Mouse (Mus musculus) regulatory T cell (primary cell): ENCODE data around the gene Cyp1a1.
"Not testable (repeated sequence)": the region's sequence is repeated elsewhere in the genome, so short reads cannot be mapped to it uniquely, and the experiment has no call there.

Experiments
- in situ Hi-C: fragments of 300-600 bp; cut with MboI, MseI; formaldehyde crosslinking; loops from one replicate; pipeline ENCODE4 v1.15.1; 2025; ENCODE audit warnings: high pct_unique_total_duplicates

Gene Cyp1a1

DNA sequence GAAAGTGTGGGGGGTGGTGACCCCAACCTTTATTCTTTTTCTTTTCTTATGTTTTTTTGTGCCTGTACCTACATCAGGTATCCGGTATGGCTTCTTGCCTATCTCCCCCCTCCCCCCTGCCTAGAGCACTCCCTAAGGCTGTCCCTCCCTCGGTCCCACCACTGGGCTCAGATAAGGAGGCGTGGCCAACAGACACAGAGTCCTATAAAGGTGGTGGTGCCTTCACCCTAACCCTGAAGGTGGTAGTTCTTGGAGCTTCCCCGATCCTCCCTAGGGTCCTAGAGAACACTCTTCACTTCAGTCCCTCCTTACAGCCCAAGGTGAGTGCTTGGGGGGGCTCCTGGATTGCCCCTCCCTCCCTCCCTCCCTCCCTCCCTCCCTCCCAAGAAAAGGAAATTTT is 9.7 kb downstream of the Cyp1a1 start:
- in situ Hi-C loops, result no loop called here

- in situ Hi-C loops, result no loop called here
Observed at GRCm38 (mm10) chr9:57698466-57699150, 10.9 kb downstream of the Cyp1a1 start.

DNA sequence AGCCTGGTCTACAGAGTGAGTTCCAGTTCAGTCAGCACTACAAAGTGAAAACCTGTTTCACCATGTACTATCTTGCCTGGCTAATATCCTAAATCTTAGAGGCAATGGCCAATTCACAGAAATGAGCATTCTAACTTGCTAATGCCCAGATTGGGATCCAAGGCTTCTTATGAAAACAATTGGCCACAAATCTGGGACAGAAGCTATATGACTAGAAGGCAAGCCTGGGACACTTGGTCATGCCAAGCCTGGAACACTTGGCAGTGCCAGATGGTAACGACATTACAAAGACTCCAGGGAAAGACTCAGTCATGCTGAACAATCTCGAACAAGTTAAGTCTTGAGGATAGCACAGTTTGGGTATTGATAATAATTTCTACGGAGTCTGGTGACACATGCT is 18.8 kb downstream of the Cyp1a1 start:
- in situ Hi-C loops, result loop anchor here (5.0 kb wide), 2 partner anchors 44 to 56 kb away; no protein-coding TSS in a partner anchor

DNA sequence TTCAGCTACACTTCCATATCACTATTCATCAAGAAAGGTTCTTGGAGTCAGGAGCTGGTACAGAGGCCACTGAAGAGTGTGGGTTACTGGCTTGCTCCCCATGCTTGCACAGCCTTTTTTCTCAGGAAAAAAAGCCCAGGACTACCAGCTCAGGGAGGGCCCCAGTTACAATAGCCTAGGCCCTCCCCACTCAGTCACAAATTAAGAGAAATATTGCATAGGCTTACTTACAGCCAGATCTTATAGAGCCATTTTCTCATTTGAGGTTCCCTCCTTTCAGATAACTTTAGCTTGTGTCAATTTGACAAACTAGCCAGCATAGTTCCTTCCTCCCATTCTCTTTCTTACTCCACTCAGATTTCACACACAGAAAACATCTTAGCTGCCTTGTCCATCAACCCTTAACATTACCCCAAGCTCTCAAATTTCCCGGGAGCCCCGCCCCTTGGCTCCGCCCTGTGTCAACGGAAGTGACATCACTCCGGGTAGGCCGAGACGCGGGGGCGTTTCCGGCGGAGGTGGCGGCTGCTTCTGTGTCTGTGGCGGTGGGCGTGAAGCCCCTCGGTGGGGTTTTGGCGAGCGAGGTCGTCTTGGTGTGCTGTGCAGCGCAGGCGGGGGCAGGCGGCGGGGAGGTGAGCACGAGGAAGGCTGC is 20.5 kb downstream of the Cyp1a1 start, which contains the start of gene Edc3:
Edc3 (plus strand) TSS at position 473 of the 652 bp plus-strand sequence.
- in situ Hi-C loops, result loop anchor here (5.0 kb wide), 2 partner anchors 46 to 54 kb away; no protein-coding TSS in a partner anchor

DNA sequence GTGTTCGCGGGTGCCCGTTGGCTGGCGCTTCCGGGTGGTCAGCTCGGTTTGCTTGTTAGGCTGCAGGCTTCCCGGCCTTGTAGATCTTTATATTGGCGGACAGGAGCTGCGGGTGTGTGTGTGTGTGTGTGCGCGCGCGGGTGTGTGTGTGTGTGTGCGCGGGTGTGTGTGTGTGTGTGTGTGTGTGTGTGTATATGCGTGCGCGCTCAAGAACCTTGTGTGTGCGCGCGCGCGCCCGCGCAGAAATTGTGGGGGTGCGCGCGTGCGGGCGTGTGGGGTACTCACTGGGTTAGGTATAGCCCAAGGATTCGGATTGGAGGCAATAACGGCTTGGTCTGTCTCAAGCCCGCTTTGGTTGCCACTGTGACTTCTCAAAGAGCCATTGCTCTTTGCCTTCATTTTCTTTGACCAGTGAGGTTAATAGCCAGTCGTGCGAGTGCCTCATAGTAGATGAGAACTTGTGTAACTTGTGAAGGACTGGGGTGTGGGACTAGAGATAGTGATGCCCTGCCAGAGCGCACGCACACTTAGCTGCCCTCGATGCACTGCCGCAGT is 21.1 kb downstream of the Cyp1a1 start:
- in situ Hi-C loops, result loop anchor here (5.0 kb wide), 2 partner anchors 46 to 54 kb away; no protein-coding TSS in a partner anchor

DNA sequence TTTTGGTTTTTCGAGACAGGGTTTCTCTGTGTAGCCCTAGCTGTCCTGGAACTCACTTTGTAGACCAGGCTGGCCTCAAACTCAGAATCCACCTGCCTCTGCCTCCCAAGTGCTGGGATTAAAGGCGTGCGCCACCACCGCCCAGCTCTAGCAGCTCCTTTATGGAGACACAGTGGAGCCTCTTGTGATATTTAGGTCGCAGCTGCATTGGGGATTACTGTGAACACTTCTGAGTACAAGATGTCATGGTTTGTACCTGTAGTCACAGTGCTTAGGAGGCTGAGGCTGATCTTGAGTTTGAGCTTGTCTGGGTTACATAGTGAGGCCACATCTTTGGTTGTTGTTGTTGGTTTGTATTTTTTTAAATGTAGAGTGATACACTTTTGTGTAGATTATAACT is 22.5 kb downstream of the Cyp1a1 start:
- in situ Hi-C loops, result not testable (repeated sequence)

DNA sequence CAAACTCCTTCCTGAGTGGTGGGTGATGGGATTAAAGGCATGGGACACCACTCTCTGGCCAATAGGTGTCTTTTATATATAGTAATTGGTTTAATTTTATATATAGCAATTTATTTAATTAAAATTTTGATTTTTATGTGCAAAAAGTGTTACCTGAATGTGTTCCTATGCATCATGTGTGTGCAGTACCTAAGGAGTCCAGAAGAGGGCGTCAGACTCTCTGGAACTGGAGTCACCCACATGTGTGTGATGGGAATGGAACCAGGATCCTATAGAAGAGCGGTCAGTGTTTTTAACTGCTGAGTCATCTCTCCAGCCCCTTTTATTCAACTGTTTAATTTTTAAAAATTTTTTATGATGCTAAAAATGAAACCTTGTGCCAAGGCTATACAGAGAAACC is 24.5 kb downstream of the Cyp1a1 start:
- in situ Hi-C loops, result no loop called here

DNA sequence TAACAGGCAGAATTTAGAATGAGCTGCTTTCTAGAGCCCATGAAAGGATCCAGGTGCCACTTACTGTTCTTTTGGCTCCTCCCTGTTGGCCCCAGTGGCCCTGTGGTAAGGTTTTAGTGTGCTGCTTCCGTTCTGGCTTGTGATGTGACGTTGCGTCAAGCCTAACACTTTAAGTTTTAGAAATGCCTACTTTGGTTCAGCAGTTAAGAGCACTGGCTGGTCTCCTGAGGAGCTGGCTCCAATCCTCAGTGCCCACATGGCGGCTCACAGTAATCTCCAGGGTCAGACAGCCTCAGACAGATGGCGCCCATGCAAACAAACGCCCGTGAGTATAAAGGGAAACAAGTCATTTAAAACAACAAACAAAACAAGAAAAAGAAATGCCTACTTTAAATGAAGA is 30.7 kb downstream of the Cyp1a1 start:
- in situ Hi-C loops, result no loop called here

DNA sequence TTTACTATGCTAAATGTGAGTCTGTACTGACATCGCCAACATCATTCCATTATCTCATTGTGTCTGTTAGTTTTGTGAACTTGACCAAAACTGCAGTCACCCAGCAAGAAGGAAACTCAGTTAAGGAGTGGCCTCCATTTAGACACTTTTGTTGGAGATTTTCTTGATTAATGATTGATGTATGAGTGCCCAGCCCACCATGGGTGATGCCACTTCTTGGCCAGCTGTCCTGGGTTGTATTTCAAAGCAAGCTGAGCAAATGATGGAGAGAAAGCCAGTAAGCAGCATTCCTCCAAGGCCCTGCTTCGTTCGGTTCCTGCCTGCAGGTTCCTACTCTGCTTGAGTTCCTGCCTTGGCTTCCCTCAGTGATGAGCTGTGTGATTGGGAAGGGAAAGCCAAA is 33.0 kb downstream of the Cyp1a1 start:
- in situ Hi-C loops, result no loop called here

DNA sequence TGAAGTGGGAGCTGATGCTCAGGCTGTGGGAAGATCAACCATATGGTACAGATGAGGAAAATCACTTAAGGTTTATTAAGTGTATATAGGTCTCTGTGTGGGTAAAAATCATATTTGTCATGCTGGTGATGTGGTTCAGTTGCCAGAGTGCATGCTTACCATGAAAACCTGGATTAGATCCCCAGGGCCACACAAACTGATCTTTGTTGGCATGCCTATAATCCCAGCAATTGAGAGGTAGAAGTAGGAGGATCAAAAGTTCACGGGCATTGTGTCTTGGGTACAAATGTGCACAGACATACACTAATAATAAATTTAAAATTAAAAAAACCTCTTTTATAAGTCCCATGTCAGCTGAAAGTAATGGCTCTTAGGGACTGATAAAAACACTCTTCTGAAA is 34.6 kb downstream of the Cyp1a1 start:
- in situ Hi-C loops, result no loop called here

GRCm38 (mm10) chr9:57723315-57723715 is 35.6 kb downstream of the Cyp1a1 start:
- in situ Hi-C loops, result no loop called here

DNA sequence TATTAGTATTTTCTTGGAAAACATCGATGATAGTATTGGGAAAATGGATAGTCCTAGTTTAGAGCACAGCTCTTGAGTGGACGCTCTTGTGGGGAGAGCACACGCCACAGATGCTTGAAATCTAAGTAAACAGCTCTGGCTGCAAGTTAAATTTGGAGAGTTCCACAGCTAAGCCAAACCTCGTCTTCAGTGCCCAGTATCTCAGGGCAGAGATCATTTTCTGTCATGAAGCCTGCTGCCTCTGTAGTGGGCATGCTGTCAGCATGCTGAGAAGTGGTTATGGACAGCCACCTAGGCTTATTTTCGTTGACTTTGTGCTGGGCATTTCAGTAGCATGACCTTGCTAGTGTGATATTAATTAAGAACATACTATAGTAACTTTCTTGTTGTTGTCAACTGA is 36.1 kb downstream of the Cyp1a1 start:
- in situ Hi-C loops, result no loop called here

DNA sequence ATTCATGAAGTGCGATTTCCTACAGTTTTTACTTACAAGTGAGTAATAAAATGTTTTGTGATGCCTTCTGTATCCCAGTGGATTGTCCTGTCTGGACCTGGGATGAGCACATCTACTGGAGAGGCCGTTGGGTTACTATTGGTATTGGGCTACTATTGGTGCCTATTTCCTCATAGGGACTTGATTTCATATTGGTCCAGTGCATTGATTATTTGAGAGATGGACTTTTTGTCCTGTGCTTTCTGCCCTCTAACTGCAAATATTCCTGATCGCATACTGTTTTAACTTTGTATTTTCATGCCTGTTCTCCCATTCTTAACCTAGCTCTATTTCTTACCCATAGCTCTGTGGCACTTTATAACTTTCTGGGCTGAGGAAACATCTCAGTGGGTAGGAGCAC is 37.0 kb downstream of the Cyp1a1 start:
- in situ Hi-C loops, result no loop called here

DNA sequence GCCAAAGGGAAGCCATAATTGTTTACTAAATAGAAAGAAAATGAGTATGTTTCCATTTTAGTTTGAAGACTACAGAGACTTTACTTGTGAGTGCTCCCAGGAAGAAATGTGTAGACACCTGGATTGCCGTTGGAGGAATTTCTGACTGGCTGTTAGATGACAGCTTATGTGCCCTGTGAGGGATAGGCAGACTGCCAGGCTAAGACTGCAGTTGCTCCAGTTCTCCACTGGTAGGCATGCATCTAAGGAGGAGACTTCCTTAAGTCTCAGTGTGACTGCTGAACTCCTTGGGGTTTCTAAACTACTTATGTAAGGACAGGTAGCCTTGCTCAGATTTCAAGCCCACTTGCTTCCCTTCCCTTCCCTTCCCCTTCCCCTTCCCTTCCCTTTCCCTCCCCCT is 40.6 kb downstream of the Cyp1a1 start:
- in situ Hi-C loops, result no loop called here

DNA sequence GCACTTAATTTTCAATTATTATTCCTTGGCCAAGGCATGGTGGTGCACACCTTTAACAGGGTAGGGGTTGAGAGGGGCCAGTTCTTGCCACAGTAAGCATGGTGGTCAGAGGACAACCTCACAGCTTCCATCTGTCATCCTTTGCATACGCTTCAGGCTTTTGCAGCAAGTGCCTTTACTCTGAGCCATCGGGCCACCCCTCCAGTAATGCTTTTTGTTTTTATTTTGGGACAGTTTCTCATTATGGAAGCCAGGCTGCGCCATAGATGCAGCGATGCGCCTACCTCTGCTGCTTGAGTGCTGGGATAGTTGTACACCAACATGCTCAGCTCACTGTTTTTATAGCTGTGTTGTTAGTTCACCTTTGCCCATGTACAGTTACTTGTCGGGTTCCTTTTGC is 45.9 kb downstream of the Cyp1a1 start:
- in situ Hi-C loops, result no loop called here

DNA sequence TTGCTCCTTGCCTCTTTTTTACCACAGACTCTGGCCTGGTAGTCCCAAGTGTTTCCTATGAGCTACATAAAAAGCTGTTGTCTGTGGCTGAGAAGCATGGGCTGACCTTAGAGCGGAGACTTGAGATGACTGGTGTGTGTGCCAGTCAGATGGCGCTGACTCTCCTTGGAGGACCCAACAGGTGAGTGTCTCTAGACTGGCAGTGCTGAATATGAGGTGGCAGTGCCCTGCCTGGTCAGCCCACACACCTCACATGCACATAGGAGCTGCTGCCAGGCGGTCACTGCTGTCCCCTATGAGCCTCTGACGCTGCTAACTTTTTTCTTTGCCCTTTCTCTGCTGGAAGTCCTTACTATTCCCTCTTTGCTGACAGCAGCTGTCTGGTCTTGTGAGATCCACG is 52.1 kb downstream of the Cyp1a1 start:
- in situ Hi-C loops, result loop anchor here (5.0 kb wide), 1 partner anchor 263 kb away; no protein-coding TSS in a partner anchor

GRCm38 (mm10) chr9:57744462-57745091 is 56.8 kb downstream of the Cyp1a1 start:
- in situ Hi-C loops, result loop anchor here (5.0 kb wide), 2 partner anchors 82 to 267 kb away; no protein-coding TSS in a partner anchor

DNA sequence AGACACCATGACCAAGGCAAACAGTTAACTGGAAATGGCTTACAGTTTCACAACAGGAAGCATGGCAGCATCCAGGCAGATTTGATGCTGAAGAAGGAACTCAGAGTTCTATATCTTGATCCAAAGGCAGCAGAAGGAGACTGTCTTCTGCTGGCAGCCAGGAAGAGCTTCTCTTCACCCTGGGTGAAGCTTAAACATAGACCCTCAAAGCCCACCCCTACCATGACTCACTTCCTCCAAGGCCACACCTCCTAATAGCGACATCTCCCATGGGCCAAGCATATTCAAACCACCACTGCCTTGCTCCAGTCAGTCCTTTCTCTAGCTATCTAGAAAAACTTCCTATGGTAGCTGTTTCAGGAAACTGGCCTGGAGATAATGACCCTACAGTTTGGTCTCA is 59.3 kb downstream of the Cyp1a1 start:
- in situ Hi-C loops, result loop anchor here (5.0 kb wide), 1 partner anchor 85 kb away; no protein-coding TSS in a partner anchor

DNA sequence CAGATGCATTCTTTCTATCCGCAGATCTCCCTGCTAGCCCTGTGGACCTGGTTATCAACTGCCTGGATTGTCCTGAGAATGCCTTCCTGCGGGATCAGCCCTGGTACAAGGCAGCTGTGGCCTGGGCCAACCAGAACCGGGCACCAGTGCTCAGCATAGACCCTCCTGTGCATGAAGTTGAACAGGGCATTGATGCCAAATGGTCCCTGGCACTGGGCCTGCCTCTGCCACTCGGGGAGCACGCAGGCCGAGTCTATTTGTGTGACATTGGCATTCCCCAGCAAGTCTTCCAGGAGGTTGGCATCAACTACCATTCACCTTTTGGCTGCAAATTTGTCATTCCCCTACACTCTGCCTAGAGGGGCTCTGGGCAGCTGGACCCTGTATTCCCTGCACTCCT is 60.4 kb downstream of the Cyp1a1 start:
- in situ Hi-C loops, result loop anchor here (5.0 kb wide), 1 partner anchor 86 kb away; no protein-coding TSS in a partner anchor

GRCm38 (mm10) chr9:57748831-57749230 is 61.1 kb downstream of the Cyp1a1 start:
- in situ Hi-C loops, result loop anchor here (5.0 kb wide), 1 partner anchor 87 kb away; no protein-coding TSS in a partner anchor

- in situ Hi-C loops, result no loop called here
Observed at GRCm38 (mm10) chr9:57750901-57751300, 63.2 kb downstream of the Cyp1a1 start.
